Mouse (Mus musculus): Measurements from ENCODE around the gene Cntn5.

DNA sequence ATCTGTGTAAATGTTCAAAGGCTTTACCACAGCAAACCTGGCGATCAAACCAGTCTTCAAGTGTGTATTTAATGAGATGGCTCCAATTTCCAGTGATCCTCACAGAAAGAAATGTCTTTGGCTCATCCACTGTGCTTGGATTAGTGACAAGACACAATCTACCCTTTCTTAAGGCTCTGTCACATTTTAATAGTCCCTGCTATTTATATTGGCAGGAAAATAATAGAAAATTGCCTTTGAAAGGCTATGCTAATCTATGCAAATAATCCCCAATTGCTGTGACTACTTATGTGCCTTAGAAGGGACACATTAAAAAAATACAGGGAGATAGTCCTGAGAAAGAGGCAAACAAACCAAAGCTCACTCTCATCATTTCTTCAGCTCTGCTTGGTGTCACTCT is 672.5 kb downstream of the Cntn5 start:
- TF ChIP-seq POLR2A (IDR thresholded peaks at IDR 0.05; ENCODE audit: low read depth, low read length), result no peak
- TF ChIP-seq CTCF (IDR thresholded peaks at IDR 0.05; ENCODE audit: borderline replicate concordance, insufficient read depth, low read length), result no peak
